8 mouse cellular contexts compared by ENCODE assay signal in the genomic region with DNA sequence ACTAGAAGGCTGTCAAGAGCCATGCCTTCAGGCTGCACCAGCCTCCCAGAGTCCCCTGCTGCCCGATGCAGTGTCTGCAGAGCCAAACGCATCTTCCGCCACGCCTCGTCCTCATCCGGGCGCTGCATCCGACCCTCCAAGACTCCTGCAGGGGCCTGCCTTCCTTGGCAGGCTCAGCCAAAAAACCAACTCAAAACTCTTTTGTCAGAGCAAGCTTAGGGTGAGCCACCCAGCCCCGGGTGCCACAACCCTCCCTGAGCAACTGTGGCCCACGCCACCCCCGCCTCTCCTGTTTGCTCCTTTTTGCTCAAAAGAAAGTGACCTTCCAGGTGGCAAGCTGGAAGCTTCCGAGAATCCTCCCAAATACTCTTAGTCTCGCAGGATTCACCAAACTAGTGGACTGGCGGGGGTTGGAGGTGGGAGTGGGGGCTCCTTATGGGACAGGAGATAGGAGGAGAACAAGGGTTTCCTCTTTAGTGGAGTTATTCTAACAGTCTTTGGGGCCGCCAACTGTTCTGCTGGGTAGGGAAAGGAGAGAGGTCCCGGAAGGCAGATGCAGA. TPM values are rescaled to one million over a fixed set of nuclear protein-coding genes. Genes with fewer than 3 reads are reported as not detected.
A peak's percentile ranks its signal among the peaks of the same experiment; 100 is the strongest.
DNase-seq lines count a peak whose midpoint lies in the region; ATAC-seq and TF ChIP-seq lines count a peak whose summit lies in the region.

No protein-coding gene starts in this region.

- peak; percentile 20 for DNase-seq in kidney, adult 2 months
- no peak for DNase-seq in kidney, adult 11 months
- DNase-seq in ZHBTc4 (ENCODE audit: low read depth, low spot score) = peak; percentile 46
- DNase-seq in heart, postnatal 4 days = peak; percentile 18
- DNase-seq in liver = peak; percentile 19

- no peak overlapping the region for H3K27ac ChIP-seq in kidney, adult 2 months (ENCODE audit: insufficient read depth, low read depth, low read length)
- H3K27ac ChIP-seq in embryonic facial prominence, embryonic 12.5 days = peak overlapping the region; percentile 94
- H3K27ac ChIP-seq in neural tube, embryonic 13.5 days (replicated peaks) = peak overlapping the region; percentile 95

- no peak for ATAC-seq in embryonic facial prominence, embryonic 12.5 days (ENCODE audit: insufficient number of reproducible peaks, insufficient read depth, low FRiP score, low TSS enrichment)
- ATAC-seq in neural tube, embryonic 13.5 days (ENCODE audit: low read depth) = no peak
- ATAC-seq in megakaryocyte-erythroid progenitor cell, adult 5-6 weeks (replicated peaks; ENCODE audit: low FRiP score, low TSS enrichment, poor library complexity, severe bottlenecking) = no peak

- TF ChIP-seq POLR2A in kidney, adult 2 months (IDR thresholded peaks at IDR 0.05; ENCODE audit: low read depth, low read length) = no peak

- peaks cover 8% of the 10 kb centered on the region; the same call in 1 of the 2 replicates for H3K4me1 ChIP-seq in kidney, adult 2 months (ENCODE audit: control insufficient read depth, insufficient read depth, low read length)
- H3K4me1 ChIP-seq in embryonic facial prominence, embryonic 12.5 days = peaks cover 16% of the 10 kb centered on the region
- H3K4me1 ChIP-seq in neural tube, embryonic 13.5 days (replicated peaks) = peaks cover 42% of the 10 kb centered on the region

- no peaks in the 10 kb centered on the region for H3K36me3 ChIP-seq in kidney, adult 2 months (ENCODE audit: control insufficient read depth, insufficient read depth, low read length)
- H3K36me3 ChIP-seq in embryonic facial prominence, embryonic 12.5 days = 0 out of 2 replicates have a peak, but pooled peaks cover 13% of the 10 kb centered on the region
- H3K36me3 ChIP-seq in neural tube, embryonic 13.5 days = peaks cover 20% of the 10 kb centered on the region

- TF ChIP-seq CTCF in kidney, adult 2 months (conservative IDR thresholded peaks at IDR 0.05; ENCODE audit: insufficient read depth, insufficient read length, low read depth, low read length) = no peak

- H3K9ac ChIP-seq in embryonic facial prominence, embryonic 12.5 days = peak overlapping the region; percentile 98
- peak overlapping the region; percentile 98 for H3K9ac ChIP-seq in neural tube, embryonic 13.5 days

- H3K4me2 ChIP-seq in embryonic facial prominence, embryonic 12.5 days (replicated peaks) = peak overlapping the region; percentile 97
- H3K4me2 ChIP-seq in neural tube, embryonic 13.5 days = peak overlapping the region; percentile 98

- peak overlapping the region; percentile 93 for H3K4me3 ChIP-seq in kidney, adult 2 months (ENCODE audit: insufficient read depth, low read depth, low read length)
- peak overlapping the region; percentile 92 for H3K4me3 ChIP-seq in embryonic facial prominence, embryonic 12.5 days
- peak overlapping the region; percentile 98 for H3K4me3 ChIP-seq in neural tube, embryonic 13.5 days

- WGBS in kidney, adult 2 months = 10% methylated on average over 16 of the region's 16 CpGs
- 5% methylated on average over 16 of the region's 16 CpGs for WGBS in embryonic facial prominence, embryonic 12.5 days
- WGBS in neural tube, embryonic 13.5 days = 4% methylated on average over 16 of the region's 16 CpGs

- H3K27me3 ChIP-seq in kidney, adult 2 months (replicated peaks; ENCODE audit: control insufficient read depth, insufficient read depth, low read length) = no peaks in the 10 kb centered on the region
- H3K27me3 ChIP-seq in embryonic facial prominence, embryonic 12.5 days = no peaks in the 10 kb centered on the region
- no peaks in the 10 kb centered on the region for H3K27me3 ChIP-seq in neural tube, embryonic 13.5 days

- no peaks in the 10 kb centered on the region for H3K9me3 ChIP-seq in embryonic facial prominence, embryonic 12.5 days
- H3K9me3 ChIP-seq in neural tube, embryonic 13.5 days = no peaks in the 10 kb centered on the region

RNA-seq across cellular contexts. Expression of a gene that starts 1.1 kb away (rescaled TPM):
- polyA plus RNA-seq in kidney, adult 2 months (2012; rRNA removed) = 85.6 and 102 TPM in 2 replicates
- polyA plus RNA-seq in embryonic facial prominence, embryonic 12.5 days (2016; fragmentation: Nextera tagmentation; extraction: Ambion mirVana) = 59.5 and 65.6 TPM in 2 replicates
- total RNA-seq in heart, postnatal 4 days (2021) = 10 to 100 TPM; 21.2 to 24.0 TPM
- polyA plus RNA-seq in neural tube, embryonic 13.5 days (2015; fragmentation: Nextera tagmentation; extraction: Ambion mirVana) = 49.9 and 55.4 TPM in 2 replicates
- total RNA-seq in megakaryocyte-erythroid progenitor cell, adult 5-6 weeks (2014; fragmentation: Nextera tagmentation) = 49.7 and 72.9 TPM in 2 replicates
- 17.9 and 22.9 TPM in 2 replicates for total RNA-seq in megakaryocyte-erythroid progenitor cell, adult 5-6 weeks (2017)

RNA-seq across cellular contexts. Expression of a gene that starts 3.7 kb away (rescaled TPM):
- 74.0 and 92.5 TPM in 2 replicates for polyA plus RNA-seq in kidney, adult 2 months (2012; rRNA removed)
- polyA plus RNA-seq in embryonic facial prominence, embryonic 12.5 days (2016; fragmentation: Nextera tagmentation; extraction: Ambion mirVana) = 120 and 127 TPM in 2 replicates
- total RNA-seq in heart, postnatal 4 days (2021) = 100 to 1,000 TPM; 116 to 121 TPM
- 99.2 and 106 TPM in 2 replicates for polyA plus RNA-seq in neural tube, embryonic 13.5 days (2015; fragmentation: Nextera tagmentation; extraction: Ambion mirVana)
- 65.7 and 68.8 TPM in 2 replicates for total RNA-seq in megakaryocyte-erythroid progenitor cell, adult 5-6 weeks (2014; fragmentation: Nextera tagmentation)
- total RNA-seq in megakaryocyte-erythroid progenitor cell, adult 5-6 weeks (2017) = 145 and 158 TPM in 2 replicates

RNA-seq across cellular contexts. Expression of a gene that starts 29.9 kb away (rescaled TPM):
- 15.0 and 15.7 TPM in 2 replicates for polyA plus RNA-seq in kidney, adult 2 months (2012; rRNA removed)
- polyA plus RNA-seq in embryonic facial prominence, embryonic 12.5 days (2016; fragmentation: Nextera tagmentation; extraction: Ambion mirVana) = 35.3 and 38.9 TPM in 2 replicates
- 10 to 100 TPM; 12.2 to 12.5 TPM for total RNA-seq in heart, postnatal 4 days (2021)
- 44.3 and 48.1 TPM in 2 replicates for polyA plus RNA-seq in neural tube, embryonic 13.5 days (2015; fragmentation: Nextera tagmentation; extraction: Ambion mirVana)
- 8.2 and 9.4 TPM in 2 replicates for total RNA-seq in megakaryocyte-erythroid progenitor cell, adult 5-6 weeks (2014; fragmentation: Nextera tagmentation)
- 9.8 and 16.3 TPM in 2 replicates for total RNA-seq in megakaryocyte-erythroid progenitor cell, adult 5-6 weeks (2017)

RNA-seq across cellular contexts. Expression of a gene that starts 33.3 kb away (rescaled TPM):
- polyA plus RNA-seq in kidney, adult 2 months (2012; rRNA removed) = 68.5 and 71.2 TPM in 2 replicates
- 78.5 and 80.3 TPM in 2 replicates for polyA plus RNA-seq in embryonic facial prominence, embryonic 12.5 days (2016; fragmentation: Nextera tagmentation; extraction: Ambion mirVana)
- 10 to 100 TPM; 16.9 to 18.5 TPM for total RNA-seq in heart, postnatal 4 days (2021)
- polyA plus RNA-seq in neural tube, embryonic 13.5 days (2015; fragmentation: Nextera tagmentation; extraction: Ambion mirVana) = 51.6 and 54.4 TPM in 2 replicates
- 55.0 and 56.4 TPM in 2 replicates for total RNA-seq in megakaryocyte-erythroid progenitor cell, adult 5-6 weeks (2014; fragmentation: Nextera tagmentation)
- total RNA-seq in megakaryocyte-erythroid progenitor cell, adult 5-6 weeks (2017) = 58.9 and 64.3 TPM in 2 replicates

RNA-seq across cellular contexts. Expression of a gene that starts 40.7 kb away (rescaled TPM):
- 4.7 and 7.7 TPM in 2 replicates for polyA plus RNA-seq in kidney, adult 2 months (2012; rRNA removed)
- polyA plus RNA-seq in embryonic facial prominence, embryonic 12.5 days (2016; fragmentation: Nextera tagmentation; extraction: Ambion mirVana) = 2.5 and 3.0 TPM in 2 replicates
- total RNA-seq in heart, postnatal 4 days (2021) = 1 to 10 TPM; 1.0 to 1.1 TPM
- polyA plus RNA-seq in neural tube, embryonic 13.5 days (2015; fragmentation: Nextera tagmentation; extraction: Ambion mirVana) = 4.2 and 4.6 TPM in 2 replicates
- total RNA-seq in megakaryocyte-erythroid progenitor cell, adult 5-6 weeks (2014; fragmentation: Nextera tagmentation) = 1.5 and 2.2 TPM in 2 replicates
- total RNA-seq in megakaryocyte-erythroid progenitor cell, adult 5-6 weeks (2017) = 1.8 and 2.9 TPM in 2 replicates
